Mouse (Mus musculus) G1E (cell line): ENCODE measurements at regions not wholly inside any gene's neighbourhood (a gene's known extent, or its start where the extent isn't known, plus 50 kb on each side); places are given as distances from the start of the nearest gene placed in this dataset.

Experiments used
- ATAC-seq: 2 replicates; pipeline ENCODE4 v1.8.0; 2016; ENCODE audit warnings: mild to moderate bottlenecking; ENCODE audit not compliant: insufficient number of reproducible peaks, poor library complexity, low FRiP score, severe bottlenecking; ENCODE audit errors: extremely low read depth
- DNase-seq: peaks from one replicate; pipeline ENCODE4 v3.0.0; 2012; ENCODE audit warnings: low spot score
- H3K27me3 ChIP-seq: 2 replicates; pipeline ENCODE4 v1.6.1; 2012; ENCODE audit warnings: mild to moderate bottlenecking, low read length, inconsistent platforms; ENCODE audit not compliant: insufficient read depth
- H3K36me3 ChIP-seq: replicated peaks from 2 replicates; pipeline ENCODE3; 2012; ENCODE audit warnings: mild to moderate bottlenecking, inconsistent platforms
- H3K4me1 ChIP-seq: 2 replicates; pipeline ENCODE4 v1.6.1; 2012; ENCODE audit warnings: low read depth, low read length, inconsistent platforms, mixed read lengths; ENCODE audit not compliant: insufficient read depth
- H3K4me3 ChIP-seq: 2 replicates; pipeline ENCODE4 v1.5.1; 2012; ENCODE audit warnings: low read depth, mild to moderate bottlenecking, inconsistent platforms, low read length, moderate library complexity, mixed read lengths
- H3K9me3 ChIP-seq: replicated peaks from 2 replicates; pipeline ENCODE4 v1.6.1; 2012; ENCODE audit warnings: inconsistent platforms
- CTCF ChIP-seq: IDR thresholded peaks from 2 replicates; pipeline ENCODE4 v1.5.1; 2012; ENCODE audit warnings: low read depth, low read length, inconsistent platforms, mixed read lengths
- GATA1 ChIP-seq: IDR thresholded peaks from 2 replicates; pipeline ENCODE4 v1.6.1; 2012; ENCODE audit warnings: borderline replicate concordance, low read length, inconsistent platforms, mixed read lengths
- GATA2 ChIP-seq: IDR thresholded peaks from 2 replicates; pipeline ENCODE4 v1.6.1; 2012; ENCODE audit warnings: low read depth, low read length, inconsistent platforms, borderline replicate concordance
- POLR2AphosphoS5 ChIP-seq: IDR thresholded peaks from 2 replicates; pipeline ENCODE4 v1.6.1; 2012; ENCODE audit warnings: low read depth, low read length, inconsistent platforms; ENCODE audit not compliant: insufficient replicate concordance
- TAL1 ChIP-seq: conservative IDR thresholded peaks from 2 replicates; pipeline ENCODE4 v1.6.1; 2012; ENCODE audit warnings: low read depth, low read length, inconsistent platforms, mixed read lengths

DNA sequence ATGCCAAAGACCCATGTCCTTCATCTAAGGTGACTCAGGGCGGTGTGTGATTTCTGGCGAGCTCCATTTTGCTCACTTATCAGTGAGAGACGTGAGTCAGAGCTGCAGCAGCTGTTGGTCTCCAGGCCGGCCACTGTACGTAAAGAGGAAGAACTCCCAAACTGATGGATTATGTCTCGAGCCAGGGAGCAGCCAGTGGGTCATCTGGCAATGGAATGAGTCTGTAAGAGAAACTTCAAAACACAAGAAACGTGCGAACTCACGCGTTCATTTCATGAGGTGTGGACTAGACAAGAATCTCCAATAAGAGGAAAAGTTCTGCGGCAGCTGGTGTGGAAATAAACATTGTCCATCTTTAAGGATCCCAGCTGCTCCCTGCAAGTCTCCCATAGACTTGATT lies 170.4 kb downstream of the Cand1 start:
- H3K27me3 ChIP-seq, result peaks cover 33% of the 10 kb centered on the region
- TF ChIP-seq GATA2, result no peak
- TF ChIP-seq POLR2AphosphoS5, result no peak
- TF ChIP-seq TAL1, result no peak
- no peak for TF ChIP-seq CTCF
- no peak for TF ChIP-seq GATA1
- no peaks in the 10 kb centered on the region for H3K36me3 ChIP-seq
- DNase-seq, result no peak
- H3K4me3 ChIP-seq, result no peak overlapping the region
- peaks cover 3% of the 10 kb centered on the region; the same call in 1 of the 2 replicates for H3K9me3 ChIP-seq
- H3K4me1 ChIP-seq, result peaks cover 18% of the 10 kb centered on the region
- ATAC-seq, result no peak

DNA sequence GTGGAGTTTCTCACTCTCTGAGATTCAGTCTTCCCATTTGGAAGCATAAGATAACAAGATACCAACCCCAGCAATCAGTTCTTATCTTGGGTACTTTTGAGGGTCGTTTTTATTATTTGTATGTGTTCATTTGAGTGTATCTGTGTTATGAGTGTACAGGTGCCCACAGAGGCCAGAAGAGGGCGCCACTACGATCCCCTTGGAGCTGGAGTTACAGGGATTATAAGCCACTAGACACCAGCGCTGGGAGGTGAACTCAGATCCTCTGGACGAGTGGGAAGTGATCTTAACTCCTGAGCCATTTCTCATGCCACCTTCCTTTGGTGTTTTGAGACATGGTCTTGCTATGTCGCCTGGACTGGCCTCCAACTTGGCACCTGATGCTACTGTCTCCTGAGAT lies 172.0 kb downstream of the Cand1 start:
- Histone ChIP-seq H3K4me1 (peaks cover 34% of the 10 kb centered on the region), H3K27me3 (peaks cover 33% of the 10 kb centered on the region), H3K36me3 (no peaks in the 10 kb centered on the region), H3K4me3 (no peak overlapping the region), H3K9me3 (peaks cover 3% of the 10 kb centered on the region; the same call in 1 of the 2 replicates)
- DNase-seq (no peak), ATAC-seq (no peak)
- no peak for TF ChIP-seq GATA2

DNA sequence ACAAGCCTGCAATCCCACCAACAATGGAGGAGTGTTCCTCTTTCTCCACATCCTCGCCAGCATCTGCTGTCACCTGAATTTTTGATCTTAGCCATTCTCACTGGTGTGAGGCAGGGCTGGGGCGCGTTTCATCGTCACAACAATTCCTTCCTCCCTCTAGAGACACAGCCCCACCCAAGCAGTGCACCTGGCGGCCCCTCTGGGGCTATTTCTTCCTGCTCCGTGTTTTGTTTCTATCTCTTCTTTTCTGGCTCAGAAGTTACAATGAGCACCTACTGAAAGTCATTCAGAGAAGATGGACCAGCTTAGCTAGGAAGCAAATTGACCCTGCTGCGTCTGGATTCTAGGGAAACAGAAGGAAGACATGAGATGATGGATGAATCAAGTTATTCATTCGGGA lies 172.5 kb downstream of the Cand1 start:
- Histone ChIP-seq H3K4me3 (no peak overlapping the region), H3K36me3 (no peaks in the 10 kb centered on the region), H3K4me1 (peaks cover 39% of the 10 kb centered on the region), H3K27me3 (peaks cover 36% of the 10 kb centered on the region), H3K9me3 (peaks cover 3% of the 10 kb centered on the region; the same call in 1 of the 2 replicates)
- TF ChIP-seq TAL1, result no peak
- TF ChIP-seq GATA1, result no peak
- no peak for TF ChIP-seq GATA2
- TF ChIP-seq CTCF, result no peak
- no peak for TF ChIP-seq POLR2AphosphoS5
- no peak for DNase-seq
- no peak for ATAC-seq

DNA sequence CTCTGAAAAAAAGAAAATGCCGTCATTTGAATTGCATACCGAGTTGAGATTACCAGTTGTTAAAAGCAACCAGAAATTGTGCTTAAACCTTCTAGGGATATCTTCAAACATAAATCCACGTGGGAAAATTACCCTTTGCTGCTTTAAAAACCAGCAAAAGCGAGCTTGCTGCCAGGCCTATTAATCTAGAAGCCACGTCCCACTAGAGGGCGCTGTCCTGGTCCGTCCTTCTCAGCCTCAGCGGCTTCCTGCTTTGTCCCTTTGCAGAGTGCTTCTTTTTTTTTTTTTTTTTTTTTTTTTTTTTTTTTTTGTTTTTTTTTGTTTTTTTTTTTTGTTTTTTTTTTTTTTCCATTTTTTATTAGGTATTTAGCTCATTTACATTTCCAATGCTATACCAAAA lies 173.9 kb downstream of the Cand1 start:
- no peak for TF ChIP-seq GATA2
- no peak for TF ChIP-seq GATA1
- peak; percentile 55 for TF ChIP-seq CTCF
- TF ChIP-seq TAL1, result no peak
- TF ChIP-seq POLR2AphosphoS5, result no peak
- no peak for ATAC-seq
- no peak overlapping the region for H3K4me3 ChIP-seq
- peaks cover 3% of the 10 kb centered on the region; the same call in 1 of the 2 replicates for H3K9me3 ChIP-seq
- H3K4me1 ChIP-seq, result peaks cover 41% of the 10 kb centered on the region
- peak; percentile 52 for DNase-seq
- H3K36me3 ChIP-seq, result no peaks in the 10 kb centered on the region
- peaks cover 41% of the 10 kb centered on the region for H3K27me3 ChIP-seq

DNA sequence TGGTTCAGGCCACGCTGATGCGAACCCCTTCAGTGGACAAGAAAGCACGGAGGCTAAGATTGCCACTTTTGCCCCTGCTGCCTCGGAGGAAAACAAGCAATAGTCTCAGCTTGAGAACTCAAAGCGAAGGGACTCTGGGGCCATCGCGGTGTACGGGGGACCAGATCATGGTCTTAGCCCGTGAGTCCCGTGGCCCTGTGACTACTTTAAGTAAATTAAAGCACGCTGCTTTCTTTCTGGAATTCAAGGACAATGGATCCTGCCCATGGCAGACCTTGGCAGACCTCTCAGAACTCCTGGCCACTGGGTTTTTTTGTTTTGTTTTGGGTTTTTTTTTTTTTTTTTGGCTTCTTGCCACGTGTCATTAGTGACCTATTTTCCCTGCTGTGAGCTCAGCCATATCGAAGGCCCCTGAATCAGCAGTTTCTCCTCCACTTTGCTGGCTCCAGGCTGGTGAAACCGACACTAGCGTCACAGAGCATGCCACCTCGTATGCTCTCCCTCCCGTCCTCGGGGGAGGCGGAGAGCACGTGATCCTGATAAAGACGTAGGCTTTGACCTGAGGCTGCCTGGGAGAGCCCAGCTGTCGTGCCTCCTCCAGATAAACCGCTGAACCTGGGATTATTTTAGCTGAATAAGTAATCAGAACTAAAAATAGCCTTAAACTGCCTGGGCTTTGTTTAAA lies 174.6 kb downstream of the Cand1 start:
- no peak overlapping the region; the same call in 1 of the 2 replicates for H3K4me3 ChIP-seq
- H3K27me3 ChIP-seq, result peaks cover 41% of the 10 kb centered on the region
- peaks cover 41% of the 10 kb centered on the region for H3K4me1 ChIP-seq
- TF ChIP-seq GATA1 (no peak), TAL1 (peak; percentile 46; the same call in 1 of the 2 replicates), GATA2 (no peak), CTCF (no peak), POLR2AphosphoS5 (no peak)
- DNase-seq (peak; percentile 80), ATAC-seq (peak; percentile 97)
- H3K36me3 ChIP-seq, result no peaks in the 10 kb centered on the region
- peaks cover 3% of the 10 kb centered on the region; the same call in 1 of the 2 replicates for H3K9me3 ChIP-seq

DNA sequence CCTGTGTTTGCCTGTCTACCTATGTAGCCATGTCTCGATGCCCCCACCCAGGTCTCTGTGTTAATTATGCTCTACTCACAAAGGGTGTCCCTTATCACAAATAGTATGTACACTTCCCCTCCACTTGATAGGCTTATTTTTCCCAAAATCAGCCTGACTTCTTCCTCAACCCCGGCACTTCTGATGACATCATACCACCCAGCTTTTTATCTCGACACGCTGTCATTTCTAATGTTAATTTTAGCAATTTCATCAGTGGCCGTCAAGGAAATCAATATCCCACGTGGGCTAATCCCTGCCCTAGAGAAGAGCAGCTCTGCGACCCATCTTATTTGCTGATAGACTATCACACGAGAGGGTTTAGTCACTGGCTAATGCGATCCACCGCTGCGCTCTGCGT lies 175.6 kb downstream of the Cand1 start:
- TF ChIP-seq POLR2AphosphoS5, result no peak
- no peak for TF ChIP-seq GATA1
- TF ChIP-seq CTCF, result no peak
- no peak for TF ChIP-seq TAL1
- no peak for TF ChIP-seq GATA2
- Histone ChIP-seq H3K36me3 (no peaks in the 10 kb centered on the region), H3K4me1 (peaks cover 41% of the 10 kb centered on the region), H3K4me3 (no peak overlapping the region), H3K9me3 (peaks cover 3% of the 10 kb centered on the region; the same call in 1 of the 2 replicates), H3K27me3 (peaks cover 45% of the 10 kb centered on the region)
- ATAC-seq (no peak), DNase-seq (no peak)

DNA sequence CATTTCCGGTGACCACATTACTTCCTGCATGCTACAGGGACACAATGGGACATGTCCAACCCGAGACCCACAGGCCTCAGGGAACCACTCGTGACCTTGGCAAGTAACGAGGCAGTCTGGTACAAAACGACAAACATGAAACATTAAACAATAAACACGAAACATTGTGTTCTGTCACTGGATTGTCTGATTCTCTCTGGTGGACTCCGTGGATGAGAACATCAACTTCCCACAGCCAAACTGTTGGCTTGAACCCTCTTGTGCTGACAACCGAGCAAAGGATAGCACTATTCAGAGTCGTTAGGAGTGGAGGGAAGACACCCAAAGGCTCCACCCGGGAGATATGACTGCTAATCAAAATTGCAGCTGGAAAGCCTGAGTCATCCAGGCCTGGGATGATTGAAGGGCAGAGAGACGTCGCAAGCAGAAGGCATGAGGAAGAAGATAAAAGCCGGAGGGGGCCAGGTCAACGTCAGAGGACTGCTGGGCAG lies 176.6 kb downstream of the Cand1 start:
- H3K36me3 ChIP-seq, result no peaks in the 10 kb centered on the region
- peaks cover 3% of the 10 kb centered on the region; the same call in 1 of the 2 replicates for H3K9me3 ChIP-seq
- peaks cover 43% of the 10 kb centered on the region for H3K27me3 ChIP-seq
- TF ChIP-seq CTCF, result no peak
- TF ChIP-seq TAL1, result no peak
- TF ChIP-seq GATA1, result no peak
- no peak for TF ChIP-seq GATA2
- TF ChIP-seq POLR2AphosphoS5, result no peak
- peak; percentile 34 for DNase-seq
- peak; percentile 54 for ATAC-seq
- peaks cover 41% of the 10 kb centered on the region for H3K4me1 ChIP-seq
- no peak overlapping the region for H3K4me3 ChIP-seq
